Mouse (Mus musculus) small intestine, adult 2 months (tissue): ENCODE measurements around the gene Prdx2. TPM values are rescaled to one million over a fixed set of nuclear protein-coding genes. Genes with fewer than 3 reads are reported as not detected.

Experiments
- H3K27ac ChIP-seq: fragments of 200-500 bp; 2 replicates; pipeline ENCODE4 v1.5.1; 2012; ENCODE audit warnings: low read depth, low read length, control low read depth, inconsistent platforms; ENCODE audit not compliant: insufficient read depth
- H3K27me3 ChIP-seq: fragments of 200-500 bp; 2 replicates; pipeline ENCODE4 v1.6.1; 2012; ENCODE audit warnings: mild to moderate bottlenecking, moderate library complexity, low read length, inconsistent platforms; ENCODE audit not compliant: control insufficient read depth, insufficient read depth
- H3K36me3 ChIP-seq: fragments of 200-500 bp; 2 replicates; pipeline ENCODE4 v1.6.1; 2012; ENCODE audit warnings: mild to moderate bottlenecking, low read length, control low read depth, inconsistent platforms; ENCODE audit not compliant: control insufficient read depth, insufficient read depth
- H3K4me1 ChIP-seq: fragments of 200-500 bp; 2 replicates; pipeline ENCODE4 v1.6.1; 2012; ENCODE audit warnings: low read length, inconsistent platforms, mixed read lengths; ENCODE audit not compliant: control insufficient read depth, insufficient read depth, insufficient read length
- H3K4me3 ChIP-seq: fragments of 200-500 bp; 2 replicates; pipeline ENCODE4 v1.5.1; 2012; ENCODE audit warnings: low read depth, mild to moderate bottlenecking, control low read depth, inconsistent platforms, low read length, moderate library complexity
- CTCF ChIP-seq: fragments of 200-500 bp; IDR thresholded peaks from 2 replicates; pipeline ENCODE4 v1.5.1; 2012; ENCODE audit warnings: low read depth, mild to moderate bottlenecking, control low read depth, inconsistent platforms, low read length, moderate library complexity, mixed read lengths; ENCODE audit not compliant: insufficient replicate concordance, insufficient read length; ENCODE audit errors: extremely low read depth
- POLR2A ChIP-seq: fragments of 200-500 bp; IDR thresholded peaks from 2 replicates; pipeline ENCODE4 v1.6.1; 2012; ENCODE audit warnings: low read depth, mild to moderate bottlenecking, control low read depth, inconsistent platforms, low read length, moderate library complexity
- WGBS: fragments of 180-500 bp; shearing (Covaris S2); methylation state at CpG from one replicate; pipeline ENCODE4 v1.1.7; 2018; 5-methylcytosine and 5-hydroxymethylcytosine counted together
- polyA plus RNA-seq: library from polyadenylated mRNA; depleted of rRNA; stranded (reverse); fragments of >200 nt; gene quantifications from 2 replicates; pipeline ENCODE4 v1.2.3, GENCODE M21; 2012

The Prdx2 gene
- polyA plus RNA-seq, 1 experiment, result 141 TPM

GRCm38 (mm10) chr8:84933767-84934559 is 35.4 kb upstream of the Prdx2 start:
- Histone ChIP-seq H3K36me3 (no peaks in the 10 kb centered on the region), H3K4me3 (no peak overlapping the region), H3K27ac (no peak overlapping the region), H3K27me3 (peaks cover 44% of the 10 kb centered on the region), H3K4me1 (peaks cover 5% of the 10 kb centered on the region; the same call in 1 of the 2 replicates)
- WGBS, result 71% methylated on average over 16 of the region's 16 CpGs
- TF ChIP-seq CTCF (no peak), POLR2A (no peak)

GRCm38 (mm10) chr8:84934860-84935259 is 34.5 kb upstream of the Prdx2 start:
- no peak for TF ChIP-seq POLR2A
- TF ChIP-seq CTCF, result no peak
- H3K4me1 ChIP-seq, result peaks cover 3% of the 10 kb centered on the region; the same call in 1 of the 2 replicates
- no peak overlapping the region for H3K4me3 ChIP-seq
- no peak overlapping the region for H3K27ac ChIP-seq
- 4% methylated on average over 15 of the region's 15 CpGs for WGBS
- H3K36me3 ChIP-seq, result no peaks in the 10 kb centered on the region
- H3K27me3 ChIP-seq, result peaks cover 35% of the 10 kb centered on the region

DNA sequence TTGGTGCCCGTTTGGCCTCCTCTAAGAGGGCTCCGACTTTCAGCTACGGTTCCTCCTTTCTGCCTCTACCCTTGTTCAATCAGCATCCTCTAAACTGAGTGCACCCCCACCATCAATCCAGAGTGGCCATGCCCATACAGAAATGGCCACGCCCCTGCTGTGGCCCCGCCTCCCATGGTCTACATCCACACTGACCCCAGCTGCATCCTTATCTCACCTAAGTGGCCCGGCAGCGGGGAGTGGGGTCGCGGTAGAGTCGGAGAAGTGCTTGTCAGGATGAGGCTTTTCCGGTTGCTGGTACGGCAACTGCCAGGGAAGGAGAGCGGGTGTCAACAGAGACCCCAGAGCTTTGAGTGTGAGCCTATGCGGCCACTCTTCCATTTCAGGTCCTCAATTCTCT is 33.9 kb upstream of the Prdx2 start:
- Histone ChIP-seq H3K4me3 (no peak overlapping the region), H3K27ac (no peak overlapping the region), H3K36me3 (no peaks in the 10 kb centered on the region), H3K4me1 (peaks cover 3% of the 10 kb centered on the region; the same call in 1 of the 2 replicates), H3K27me3 (peaks cover 33% of the 10 kb centered on the region)
- TF ChIP-seq CTCF (no peak), POLR2A (no peak)
- 9% methylated on average over 14 of the region's 14 CpGs for WGBS

- Histone ChIP-seq H3K4me3 (peak overlapping the region; percentile 52), H3K27me3 (peaks cover 31% of the 10 kb centered on the region), H3K4me1 (peaks cover 3% of the 10 kb centered on the region; the same call in 1 of the 2 replicates), H3K36me3 (no peaks in the 10 kb centered on the region), H3K27ac (no peak overlapping the region)
- 22% methylated on average over 23 of the region's 23 CpGs for WGBS
- TF ChIP-seq POLR2A (no peak), CTCF (no peak)
These were observed 33.1 kb upstream of the Prdx2 start for GRCm38 (mm10) chr8:84936041-84936961.

DNA sequence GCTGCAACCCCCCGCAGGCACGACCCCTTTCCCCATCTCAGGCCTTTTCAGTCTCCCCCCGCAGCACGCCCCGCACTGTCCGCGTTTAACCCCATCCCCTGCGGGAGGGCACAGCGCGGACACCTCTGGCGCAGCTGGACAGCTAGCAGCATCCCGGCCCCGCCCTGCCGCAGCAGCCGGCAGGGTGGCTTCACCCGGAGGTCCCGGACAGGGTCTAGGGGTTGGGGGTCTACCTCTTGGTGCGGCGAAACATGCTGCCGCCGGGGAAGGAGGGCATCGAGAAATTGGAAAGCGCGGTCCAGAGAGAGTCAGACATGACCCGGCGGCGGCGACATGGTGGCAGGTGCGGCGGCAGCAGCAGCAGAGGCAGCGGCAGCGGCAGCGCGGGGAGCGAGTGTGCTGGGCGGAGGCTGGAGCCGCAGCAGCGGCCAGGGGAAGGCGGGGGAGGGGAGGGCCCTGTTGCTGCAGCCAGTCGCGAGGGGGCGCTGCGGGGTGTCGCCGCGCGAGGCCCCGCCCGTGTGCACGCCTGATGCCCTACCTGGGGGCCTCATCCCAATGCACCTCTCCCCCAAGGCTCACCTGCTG is 32.3 kb upstream of the Prdx2 start, which contains the start of gene Mast1:
Mast1 (minus strand) TSS at position 398 of the 585 bp plus-strand sequence.
- no peak within 1 kb of the TSS for H3K27ac ChIP-seq
- no peaks in the 10 kb centered on the region for H3K36me3 ChIP-seq
- peak within 1 kb of the TSS; percentile 52 for H3K4me3 ChIP-seq
- H3K27me3 ChIP-seq, result peaks cover 28% of the 10 kb centered on the region
- 1% methylated on average over 48 of the region's 50 CpGs for WGBS
- TF ChIP-seq POLR2A (no peak), CTCF (peak; percentile 51)
- peaks cover 3% of the 10 kb centered on the region; the same call in 1 of the 2 replicates for H3K4me1 ChIP-seq

DNA sequence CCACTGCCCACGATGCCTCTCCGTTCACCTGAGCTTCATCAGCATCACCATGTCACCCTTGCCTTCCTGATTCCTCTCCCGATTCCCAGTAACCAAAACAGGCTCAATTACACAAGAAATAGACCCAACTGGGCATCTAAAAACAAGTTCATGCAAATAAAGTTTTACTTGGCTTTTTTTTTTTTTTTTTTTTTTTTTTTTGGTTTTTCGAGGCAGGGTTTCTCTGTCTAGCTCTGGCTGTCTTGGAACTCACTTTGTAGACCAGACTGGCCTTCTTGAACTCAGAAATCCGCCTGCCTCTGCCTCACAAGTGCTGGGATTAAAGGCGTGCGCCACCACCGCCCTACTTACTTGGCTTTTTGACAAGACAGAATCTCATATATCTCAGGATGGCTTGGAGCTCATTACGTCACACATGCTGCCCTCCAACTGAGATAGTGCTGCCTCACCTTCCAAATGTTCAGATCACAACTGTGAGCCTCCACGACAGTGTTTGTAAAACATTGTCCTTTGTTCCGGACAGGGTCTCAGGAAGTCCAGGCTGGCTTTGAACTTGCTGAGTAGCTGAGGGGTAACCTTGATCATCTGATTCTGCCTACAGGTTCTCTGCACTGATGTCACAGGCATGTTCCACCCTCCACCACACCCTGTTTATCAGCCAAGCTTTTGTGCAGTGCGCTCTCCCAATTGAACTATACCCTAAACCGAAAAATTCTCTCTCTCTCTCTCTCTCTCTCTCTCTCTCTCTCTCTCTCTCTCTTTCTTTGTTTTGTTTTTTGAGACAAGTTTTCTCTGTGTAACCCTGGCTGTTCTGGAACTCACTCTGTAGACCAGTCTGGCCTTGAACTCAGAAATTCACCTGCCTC is 31.5 kb upstream of the Prdx2 start:
- Histone ChIP-seq H3K4me1 (peaks cover 3% of the 10 kb centered on the region; the same call in 1 of the 2 replicates), H3K36me3 (no peaks in the 10 kb centered on the region), H3K27me3 (peaks cover 28% of the 10 kb centered on the region), H3K4me3 (no peak overlapping the region), H3K27ac (no peak overlapping the region)
- 50% methylated on average over 13 of the region's 13 CpGs for WGBS
- TF ChIP-seq CTCF (no peak), POLR2A (no peak)
